Mouse (Mus musculus) frontal cortex, postnatal 36 days (tissue): Measurements from ENCODE around the gene Cib4.

Source experiments
- DNase-seq, 2 experiments: peaks; one replicate each; pipeline ENCODE4 v3.0.0; 2022; ENCODE audit warnings: low spot score in 2 of 2

Gene Cib4

GRCm38 (mm10) chr5:30574367-30574766 is 28.7 kb upstream of the Cib4 start:
- DNase-seq = no peak

GRCm38 (mm10) chr5:30571820-30572219 is 26.2 kb upstream of the Cib4 start:
- no peak for DNase-seq

DNA sequence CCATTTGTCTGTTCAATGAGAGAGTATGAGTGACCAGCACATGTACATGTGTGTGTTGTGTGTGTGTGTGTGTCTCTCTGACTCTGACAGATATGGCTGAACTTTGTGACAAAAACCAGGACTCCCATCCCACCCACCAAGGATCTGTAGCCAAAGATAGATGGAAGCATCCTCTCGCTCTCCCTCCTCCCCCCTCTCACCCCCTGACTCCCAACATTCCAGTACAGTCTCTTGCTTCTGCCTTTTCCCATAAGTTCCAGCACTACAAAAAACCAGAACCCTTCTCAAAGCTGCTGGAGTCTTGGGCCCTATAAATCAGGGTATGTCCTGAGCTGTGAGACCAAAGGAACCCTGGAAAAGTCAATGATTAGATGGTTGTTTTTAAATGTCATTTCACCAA is 22.8 kb upstream of the Cib4 start:
- no peak for DNase-seq

GRCm38 (mm10) chr5:30559986-30560493 is 14.4 kb upstream of the Cib4 start:
- DNase-seq = no peak

- DNase-seq = no peak
These were observed 13.8 kb upstream of the Cib4 start for GRCm38 (mm10) chr5:30559421-30559820.

DNA sequence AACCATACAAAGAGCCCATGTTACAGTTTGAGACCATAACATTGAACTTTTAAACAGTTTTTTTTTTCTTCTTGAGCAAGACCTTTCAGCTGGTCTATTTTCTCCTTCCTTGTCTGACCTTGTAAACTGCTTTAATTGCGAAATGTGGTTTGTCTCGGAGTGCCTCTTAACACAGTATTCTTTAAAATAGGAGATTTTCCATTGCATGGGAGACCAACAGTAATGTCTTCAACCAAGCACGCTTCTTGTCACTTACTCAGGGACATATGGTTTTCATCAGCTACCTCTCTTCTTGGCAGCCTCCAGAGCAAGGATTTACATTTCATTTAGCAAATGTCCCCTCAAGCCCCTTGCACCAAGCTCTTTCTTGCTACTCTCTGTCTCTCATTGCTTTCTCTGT is 10.6 kb upstream of the Cib4 start:
- no peak for DNase-seq

DNA sequence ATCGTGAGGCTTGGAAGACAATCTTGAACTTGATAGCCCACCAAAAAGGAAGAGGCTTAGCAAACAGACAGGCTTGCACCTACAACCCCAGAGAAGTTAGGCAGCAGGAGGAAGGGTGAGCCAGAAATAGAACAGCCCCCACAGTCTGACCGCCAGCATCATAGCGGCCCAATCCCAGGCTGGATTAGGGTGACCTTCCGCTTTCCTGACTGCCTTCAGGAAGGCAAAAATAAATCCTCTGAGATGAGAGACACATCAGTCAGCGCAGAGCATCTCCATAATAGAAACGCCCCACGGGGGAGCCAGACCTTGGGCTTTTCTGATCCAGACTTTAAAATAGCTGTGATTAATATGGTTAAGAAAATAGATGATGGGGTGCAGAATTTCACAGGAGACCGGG is 9.3 kb upstream of the Cib4 start:
- DNase-seq = no peak

DNA sequence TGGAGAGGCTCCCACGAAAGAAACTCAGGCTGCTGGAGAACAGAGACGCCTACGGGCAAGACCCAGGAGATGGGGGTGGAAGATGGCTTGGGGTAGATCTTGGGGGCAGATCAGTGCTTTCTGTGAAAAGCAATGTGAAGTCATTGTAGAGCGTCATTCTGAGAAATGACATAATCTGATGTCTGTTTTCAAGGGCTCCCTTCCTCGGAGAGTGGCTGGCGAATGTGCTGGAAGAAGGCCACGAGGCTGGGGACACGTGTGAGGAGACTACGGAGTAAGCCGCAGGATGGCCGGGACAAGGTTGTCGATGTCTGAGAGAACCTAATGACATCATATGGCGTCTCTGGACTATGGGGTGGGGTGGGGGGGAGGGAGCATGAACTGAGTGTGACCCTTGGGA is 8.3 kb upstream of the Cib4 start:
- DNase-seq = no peak

DNA sequence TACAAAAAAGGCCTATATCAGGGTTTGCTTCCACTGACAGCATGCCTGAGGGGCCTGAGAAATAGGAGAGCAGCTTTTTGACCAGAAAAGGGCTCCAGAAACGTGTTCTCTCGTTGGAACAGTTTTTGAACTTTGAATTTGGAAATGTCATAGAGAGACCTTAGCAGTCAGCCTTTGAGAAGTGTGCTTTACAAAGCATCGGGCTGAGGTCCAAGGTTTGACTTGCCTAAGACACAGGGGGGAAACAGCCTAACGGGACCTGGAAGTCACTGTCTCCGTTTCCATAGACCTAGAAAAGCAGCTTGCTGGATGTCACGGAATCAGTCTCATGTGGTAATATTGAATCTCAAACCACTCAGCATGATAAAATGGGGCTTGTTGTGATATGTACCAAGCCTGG is 6.4 kb upstream of the Cib4 start:
- no peak for DNase-seq

GRCm38 (mm10) chr5:30551022-30551638 is 5.5 kb upstream of the Cib4 start:
- DNase-seq = no peak

- DNase-seq = no peak
These were observed 4.8 kb upstream of the Cib4 start for GRCm38 (mm10) chr5:30550334-30551021.

GRCm38 (mm10) chr5:30548681-30549080 is 3.0 kb upstream of the Cib4 start:
- DNase-seq = no peak

DNA sequence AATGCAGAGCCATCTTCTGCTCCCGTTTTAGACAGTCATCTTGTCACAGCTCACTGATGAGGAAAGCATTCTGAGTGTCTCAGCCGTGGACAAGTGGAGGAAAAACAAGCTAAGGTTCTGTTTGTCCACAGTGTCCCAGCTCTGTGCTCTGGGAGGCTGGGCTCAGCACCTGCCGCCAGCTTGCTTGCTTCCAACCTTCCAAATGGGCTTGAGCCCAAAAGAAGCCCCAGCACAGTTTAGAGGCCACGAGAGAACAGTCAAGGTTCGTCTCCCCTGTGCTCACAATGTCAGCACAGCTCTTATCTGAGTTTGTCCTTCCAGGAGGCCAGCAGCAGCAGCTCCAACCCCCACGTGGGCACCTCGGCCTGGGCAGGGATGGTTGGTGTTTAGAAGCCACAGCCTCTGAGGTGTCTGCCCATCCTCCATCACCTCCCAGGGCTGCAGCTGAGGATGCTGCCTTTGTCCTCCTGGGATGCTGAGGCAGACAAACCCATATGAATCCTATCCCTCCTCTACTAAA is 9.5 kb downstream of the Cib4 start:
- DNase-seq = no peak

DNA sequence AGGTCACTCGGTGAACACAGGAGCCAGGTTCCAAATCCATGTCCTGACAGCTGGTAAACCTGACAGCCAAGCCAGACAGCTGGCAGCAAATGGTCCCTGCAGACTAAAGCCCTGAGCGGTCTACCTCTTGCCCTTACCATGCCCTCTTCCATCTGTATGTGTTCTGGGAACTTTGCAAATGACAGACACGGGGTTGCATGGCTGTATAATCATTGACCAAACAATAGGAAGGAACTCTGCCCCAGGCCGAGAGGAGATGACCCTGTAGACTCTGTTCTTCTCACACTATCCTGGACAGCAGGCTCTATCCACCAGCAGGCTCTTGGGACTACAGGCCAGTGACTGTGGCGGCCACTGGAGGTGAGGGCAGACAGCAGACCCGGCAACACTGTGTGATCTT is 11.0 kb downstream of the Cib4 start:
- no peak for DNase-seq

DNA sequence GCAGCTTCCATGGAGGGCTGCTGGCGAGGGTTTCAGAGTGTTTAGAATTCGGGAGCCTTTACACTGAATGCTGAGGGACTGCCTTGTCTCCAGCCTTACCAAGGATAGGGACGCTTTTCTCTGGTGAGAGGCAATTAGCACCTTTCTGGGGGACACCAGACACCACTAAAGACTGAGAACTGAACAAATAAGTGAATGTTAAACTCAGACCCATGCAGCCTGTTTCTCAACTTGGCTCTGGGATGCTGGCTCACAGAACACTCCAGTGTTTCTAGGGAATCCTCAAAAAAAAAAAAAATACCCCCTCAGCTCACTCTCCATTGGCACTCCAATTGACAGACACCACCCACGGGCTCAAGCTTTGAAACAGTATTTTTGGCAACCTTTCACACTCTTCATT is 16.7 kb downstream of the Cib4 start:
- no peak for DNase-seq

DNA sequence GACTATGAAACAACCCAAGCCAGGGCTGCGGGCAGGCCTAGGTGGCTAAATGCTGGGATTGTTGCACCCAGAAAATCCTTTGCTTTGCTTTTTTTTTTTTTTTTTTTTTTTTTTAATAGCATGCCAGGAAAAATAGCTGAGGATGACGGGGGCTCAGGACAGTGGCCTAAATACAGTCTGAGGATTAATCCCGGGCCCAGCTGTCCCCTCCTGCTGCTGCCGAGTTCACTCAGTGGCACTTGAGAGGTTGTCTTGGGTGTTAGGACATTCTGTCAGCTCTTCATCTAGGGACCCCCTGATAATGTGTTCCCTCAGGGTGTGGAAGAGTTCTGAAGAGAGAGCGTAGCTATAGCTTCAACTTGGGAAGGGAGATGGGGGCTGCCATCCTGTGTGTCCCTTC is 18.5 kb downstream of the Cib4 start:
- DNase-seq = no peak

DNA sequence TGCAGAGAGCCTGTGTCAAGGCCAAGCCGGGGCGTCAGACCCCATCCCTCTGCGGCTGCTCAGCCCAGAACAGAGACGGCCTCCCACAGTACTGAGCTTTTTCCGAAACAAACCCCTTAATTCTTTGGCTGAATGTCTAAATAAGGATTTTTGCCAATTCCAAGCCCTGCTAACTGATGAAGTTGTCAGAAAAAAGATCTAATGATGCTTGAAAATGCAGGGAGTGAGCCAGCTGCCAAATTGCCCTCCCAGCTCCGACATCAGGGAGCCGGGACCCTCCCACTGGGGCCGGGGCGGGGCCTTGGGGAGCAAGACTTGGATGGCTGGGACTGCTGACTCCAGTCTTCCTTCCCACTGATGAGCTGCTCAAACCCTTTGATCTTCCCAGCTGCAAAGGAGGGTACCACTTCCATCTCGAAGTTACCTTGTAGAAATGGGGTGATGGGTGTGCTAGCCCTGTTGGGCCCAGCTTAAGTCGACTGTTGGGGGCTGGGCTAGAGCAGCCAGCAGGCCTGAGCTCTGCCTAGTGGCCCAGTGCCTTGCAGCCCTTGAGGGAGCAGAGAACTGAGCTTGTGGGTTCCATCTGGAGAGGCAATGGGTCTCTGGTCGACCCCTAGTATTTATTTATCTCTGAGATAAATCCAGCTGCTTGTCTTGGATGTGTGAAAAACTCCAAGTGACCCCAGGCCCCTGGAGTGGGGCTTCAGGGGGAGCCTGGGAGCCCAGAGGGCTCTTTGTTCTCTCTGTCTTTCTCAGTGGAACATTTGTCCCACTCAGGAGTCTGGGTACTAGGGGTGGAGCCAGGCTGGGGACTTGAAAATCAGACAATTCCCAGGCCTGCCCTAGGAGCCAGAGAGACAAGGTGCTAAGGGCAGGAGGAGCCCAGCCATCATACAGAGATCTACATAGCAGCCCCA is 19.5 kb downstream of the Cib4 start:
- DNase-seq = peak; percentile 12 to 13

- DNase-seq = no peak
These were observed 21.4 kb downstream of the Cib4 start for GRCm38 (mm10) chr5:30524213-30524612.

GRCm38 (mm10) chr5:30523131-30523530 is 22.5 kb downstream of the Cib4 start:
- no peak for DNase-seq

DNA sequence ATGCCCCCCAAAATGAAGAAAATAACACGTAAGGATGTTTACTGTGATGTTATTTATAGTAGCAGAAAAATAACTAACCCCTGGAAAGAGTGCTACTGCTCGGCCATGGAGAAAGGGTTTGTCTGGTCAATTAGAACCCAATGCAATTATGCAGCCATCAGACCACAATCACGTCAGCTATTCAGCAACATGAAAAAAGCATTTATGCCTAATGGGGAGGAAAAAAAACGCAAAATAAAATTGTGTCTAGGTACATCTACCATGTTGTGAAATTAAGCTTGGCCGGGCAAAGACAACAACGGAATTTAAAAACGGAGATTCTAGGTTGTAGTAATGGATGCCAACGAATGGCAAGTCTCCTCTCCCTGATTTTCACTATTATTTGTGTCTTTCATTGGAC is 23.2 kb downstream of the Cib4 start:
- DNase-seq = no peak

DNA sequence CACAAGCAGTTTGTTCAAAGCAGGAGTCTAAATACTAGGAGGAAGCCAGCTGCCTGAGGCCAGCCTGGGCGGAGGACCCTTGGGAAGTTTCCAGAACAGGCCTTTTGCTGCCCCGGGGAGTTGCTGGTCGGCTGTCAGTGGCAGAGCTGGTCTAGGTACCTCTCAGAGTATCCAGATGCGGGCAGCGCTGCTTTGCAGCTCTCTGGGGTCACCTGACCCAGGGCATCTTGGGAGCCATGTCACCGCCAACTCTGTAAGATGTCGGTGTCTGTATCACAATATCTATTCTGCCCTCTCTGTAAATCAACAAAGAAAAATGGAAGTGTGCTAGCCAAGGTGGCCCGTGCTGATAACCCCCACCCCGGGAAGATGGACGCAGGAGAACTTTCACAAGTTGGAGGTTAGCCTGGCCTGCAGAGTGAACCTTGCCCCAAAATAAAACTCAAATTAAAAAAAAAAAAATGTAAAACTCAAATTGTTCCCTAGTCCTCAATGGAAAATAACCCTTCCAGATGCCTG is 25.4 kb downstream of the Cib4 start:
- DNase-seq = no peak

DNA sequence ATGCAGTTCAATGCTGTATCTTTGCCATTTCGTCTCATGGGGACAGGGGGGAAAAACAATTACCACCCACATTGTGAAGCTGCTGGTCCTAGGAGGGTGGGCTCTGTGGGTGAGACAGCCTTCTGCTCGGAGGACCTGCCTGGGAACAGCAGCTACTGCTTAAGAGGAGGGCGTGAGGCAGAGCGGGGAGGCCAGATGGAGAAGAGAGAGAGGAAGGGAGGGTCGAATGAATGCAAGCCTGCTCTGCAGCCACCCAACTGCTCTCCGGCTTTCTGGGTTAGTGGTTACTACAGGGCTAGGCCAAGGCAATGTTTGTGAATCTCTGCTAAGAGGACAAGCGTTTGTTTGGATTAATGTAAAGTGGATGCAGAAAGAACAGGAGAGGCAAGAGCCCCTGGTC is 26.1 kb downstream of the Cib4 start:
- DNase-seq = no peak
